Comparison of ENCODE assay signal across 13 mouse cellular contexts in the genomic region with DNA sequence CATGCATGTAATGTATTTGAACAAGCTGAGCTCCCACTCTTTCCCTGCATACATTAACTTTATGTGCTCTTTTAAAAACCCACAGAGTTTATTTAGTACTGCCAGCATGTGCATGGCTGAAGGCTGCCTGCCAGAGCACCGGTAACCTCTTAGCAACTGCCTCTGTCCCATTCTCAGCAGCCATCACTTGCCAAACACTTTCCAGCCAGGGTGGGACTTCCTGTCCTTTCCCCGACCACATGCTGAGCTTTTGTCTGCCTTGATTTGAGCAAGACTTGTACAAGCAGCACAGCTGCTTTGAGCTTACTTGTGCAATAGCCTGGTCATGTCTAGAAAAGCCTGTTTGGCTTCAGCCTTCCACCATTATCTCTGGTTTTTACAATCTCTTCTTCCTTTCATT.
DNase-seq lines count a peak whose midpoint lies in the region; ATAC-seq lines count a peak whose summit lies in the region.
"Had no signal": no experiment of that assay in that cellular context is flagged by ENCODE, and none has a peak within 500 bp of the region (broad histone marks: within the 10 kb centered on the region; RNA-seq: fewer than 3 reads in every experiment).

No protein-coding gene starts in this region.

- ATAC-seq in forebrain, embryonic 13.5 days: 0 out of 2 replicates have a peak, but pooled peaks have one; percentile 13
- peak; percentile 56; the same call in 1 of the 2 replicates for ATAC-seq in midbrain, embryonic 15.5 days (replicated peaks)
- no peak for ATAC-seq in intestine, embryonic 15.5 days
- ATAC-seq: inflammation-experienced regulatory T-cells, adult 6 months had no signal

- no peaks in the 10 kb centered on the region for H3K36me3 ChIP-seq in forebrain, embryonic 13.5 days (ENCODE audit: poor library complexity, severe bottlenecking)
- H3K36me3 ChIP-seq in midbrain, embryonic 15.5 days (replicated peaks): no peaks in the 10 kb centered on the region
- no peaks in the 10 kb centered on the region for H3K36me3 ChIP-seq in intestine, embryonic 15.5 days
- H3K36me3 ChIP-seq: liver, embryonic 15.5 days had no signal

- peak; percentile 70 for DNase-seq in left cerebral cortex, postnatal 4 days
- DNase-seq in left cerebral cortex, adult 18-20 months (ENCODE audit: low spot score in 2 of 2): no peak
- peak; percentile 98 for DNase-seq in R1 (ENCODE audit: low read depth, low spot score)
- no peak for DNase-seq in adrenal gland, postnatal 14 days
- DNase-seq: adrenal gland, adult 2 months; cerebellum, adult 18-20 months; heart, adult 2 months had no signal

- no peaks in the 10 kb centered on the region for H3K27me3 ChIP-seq in forebrain, embryonic 13.5 days
- no peaks in the 10 kb centered on the region for H3K27me3 ChIP-seq in midbrain, embryonic 15.5 days (replicated peaks)
- no peaks in the 10 kb centered on the region for H3K27me3 ChIP-seq in intestine, embryonic 15.5 days (replicated peaks)
- H3K27me3 ChIP-seq: liver, embryonic 15.5 days had no signal

- H3K4me1 ChIP-seq in forebrain, embryonic 13.5 days: no peaks in the 10 kb centered on the region
- no peaks in the 10 kb centered on the region for H3K4me1 ChIP-seq in midbrain, embryonic 15.5 days
- no peaks in the 10 kb centered on the region for H3K4me1 ChIP-seq in intestine, embryonic 15.5 days (replicated peaks)
- H3K4me1 ChIP-seq: liver, embryonic 15.5 days had no signal

- 41% methylated on average over 2 of the region's 2 CpGs for WGBS in forebrain, embryonic 13.5 days
- whole genome bisulfite sequencing in midbrain, embryonic 15.5 days: 44% methylated on average over 2 of the region's 2 CpGs
- WGBS in intestine, embryonic 15.5 days: 60% methylated on average over 2 of the region's 2 CpGs

- no peak overlapping the region for H3K4me3 ChIP-seq in forebrain, embryonic 13.5 days
- H3K4me3 ChIP-seq in midbrain, embryonic 15.5 days: no peak overlapping the region
- H3K4me3 ChIP-seq in intestine, embryonic 15.5 days (replicated peaks): no peak overlapping the region
- H3K4me3 ChIP-seq: heart, adult 2 months; liver, embryonic 15.5 days; myocyte had no signal

- no peak overlapping the region for H3K9ac ChIP-seq in forebrain, embryonic 13.5 days
- no peak overlapping the region for H3K9ac ChIP-seq in midbrain, embryonic 15.5 days
- no peak overlapping the region for H3K9ac ChIP-seq in intestine, embryonic 15.5 days
- H3K9ac ChIP-seq: liver, embryonic 15.5 days had no signal

- no peaks in the 10 kb centered on the region for H3K9me3 ChIP-seq in forebrain, embryonic 13.5 days (replicated peaks)
- H3K9me3 ChIP-seq in midbrain, embryonic 15.5 days: no peaks in the 10 kb centered on the region
- no peaks in the 10 kb centered on the region for H3K9me3 ChIP-seq in intestine, embryonic 15.5 days
- H3K9me3 ChIP-seq: liver, embryonic 15.5 days had no signal

- no peak overlapping the region for H3K27ac ChIP-seq in forebrain, embryonic 13.5 days
- H3K27ac ChIP-seq in midbrain, embryonic 15.5 days: no peak overlapping the region
- no peak overlapping the region for H3K27ac ChIP-seq in intestine, embryonic 15.5 days
- H3K27ac ChIP-seq: heart, adult 2 months; liver, embryonic 15.5 days had no signal

- intact Hi-C loops in left cerebral cortex, postnatal 4 days (cut with DNase I): no loop called here

- H3K4me2 ChIP-seq in forebrain, embryonic 13.5 days: no peak overlapping the region
- no peak overlapping the region for H3K4me2 ChIP-seq in midbrain, embryonic 15.5 days
- H3K4me2 ChIP-seq in intestine, embryonic 15.5 days (replicated peaks): no peak overlapping the region
- H3K4me2 ChIP-seq: liver, embryonic 15.5 days had no signal

Comparison
In these comparisons a context has a peak if more than half of its experiments do, and no peak if none do; other contexts are left out.
1. DNase-seq: peak in left cerebral cortex, postnatal 4 days (single experiment) and R1 (single experiment); none in left cerebral cortex, adult 18-20 months (0 of 2) and adrenal gland, postnatal 14 days (single experiment).